Mouse (Mus musculus): ENCODE data around the gene Slc41a2. TPM values are rescaled to one million over a fixed set of nuclear protein-coding genes. Genes with fewer than 3 reads are reported as not detected.

The Slc41a2 gene
- polyA plus RNA-seq, 1 experiment from 2014 or later = 0.81 TPM

DNA sequence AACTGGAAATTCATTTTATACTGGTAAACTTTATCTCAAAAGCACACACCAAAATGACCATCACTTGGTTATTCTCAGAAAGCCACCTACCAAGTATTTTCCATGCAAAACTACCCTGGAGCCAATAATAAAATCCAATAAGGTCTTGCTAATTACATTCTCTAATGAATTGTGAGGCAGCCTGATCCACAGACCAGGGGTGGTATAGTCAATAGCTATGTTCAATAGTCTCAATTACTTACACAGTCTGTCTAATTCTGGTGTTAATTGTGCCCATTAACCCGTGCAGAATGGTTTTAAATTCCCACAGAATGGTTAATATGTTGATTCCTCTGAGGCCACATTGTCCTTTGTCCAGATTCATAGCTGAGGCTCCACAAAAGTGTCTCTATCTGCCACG is 118.9 kb downstream of the Slc41a2 start:
- H3K4me3 ChIP-seq (ENCODE audit: low read depth, low read length) = no peak overlapping the region
- H3K27ac ChIP-seq (replicated peaks; ENCODE audit: low read depth, low read length) = no peak overlapping the region
- no peak overlapping the region for H3K4me2 ChIP-seq (ENCODE audit: low read depth, low read length)
- H3K27me3 ChIP-seq (ENCODE audit: control insufficient read depth, insufficient read depth, low read length) = no peaks in the 10 kb centered on the region
- WGBS = 61% methylated on average over 2 of the region's 2 CpGs
- H3K9ac ChIP-seq (replicated peaks; ENCODE audit: low read length) = no peak overlapping the region
- no peaks in the 10 kb centered on the region for H3K36me3 ChIP-seq (replicated peaks; ENCODE audit: control insufficient read depth, insufficient read depth, low read depth, low read length)
- no peaks in the 10 kb centered on the region for H3K9me3 ChIP-seq (replicated peaks; ENCODE audit: control insufficient read depth, low read length)
- no peak for ATAC-seq (replicated peaks; ENCODE audit: insufficient number of reproducible peaks, low FRiP score, low TSS enrichment, low read depth)
- no peaks in the 10 kb centered on the region for H3K4me1 ChIP-seq (ENCODE audit: control insufficient read depth, insufficient read depth, low read length)
- DNase-seq (ENCODE audit: low spot score) = no peak

DNA sequence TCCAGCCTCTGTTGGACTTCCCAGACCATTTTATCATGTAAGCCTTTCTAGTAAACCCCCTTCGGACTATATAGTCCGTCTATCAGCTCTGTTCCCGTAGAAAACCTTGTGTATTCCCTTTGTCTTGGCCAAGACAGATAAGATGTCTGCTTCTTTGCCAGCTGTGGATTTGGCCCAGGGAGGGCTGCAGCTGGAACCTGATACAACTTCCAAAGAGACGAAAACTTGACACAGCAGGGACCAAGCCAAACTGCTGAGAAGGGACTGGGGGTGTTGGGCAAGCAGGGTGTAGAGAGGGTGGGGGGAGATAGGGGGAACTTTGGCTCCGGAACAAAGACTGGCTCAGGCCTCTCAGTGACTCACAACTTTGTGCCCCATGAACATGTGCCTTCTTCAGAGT is 120.4 kb downstream of the Slc41a2 start:
- no peak overlapping the region for H3K4me2 ChIP-seq (ENCODE audit: low read depth, low read length)
- H3K36me3 ChIP-seq (replicated peaks; ENCODE audit: control insufficient read depth, insufficient read depth, low read depth, low read length) = no peaks in the 10 kb centered on the region
- no peak overlapping the region for H3K27ac ChIP-seq (replicated peaks; ENCODE audit: low read depth, low read length)
- ATAC-seq (replicated peaks; ENCODE audit: insufficient number of reproducible peaks, low FRiP score, low TSS enrichment, low read depth) (no peak), DNase-seq (ENCODE audit: low spot score) (no peak)
- no peaks in the 10 kb centered on the region for H3K4me1 ChIP-seq (ENCODE audit: control insufficient read depth, insufficient read depth, low read length)
- no peaks in the 10 kb centered on the region for H3K27me3 ChIP-seq (ENCODE audit: control insufficient read depth, insufficient read depth, low read length)
- no peak overlapping the region for H3K4me3 ChIP-seq (ENCODE audit: low read depth, low read length)
- 68% methylated on average over 5 of the region's 5 CpGs for WGBS
- H3K9ac ChIP-seq (replicated peaks; ENCODE audit: low read length) = no peak overlapping the region
- no peaks in the 10 kb centered on the region for H3K9me3 ChIP-seq (replicated peaks; ENCODE audit: control insufficient read depth, low read length)

DNA sequence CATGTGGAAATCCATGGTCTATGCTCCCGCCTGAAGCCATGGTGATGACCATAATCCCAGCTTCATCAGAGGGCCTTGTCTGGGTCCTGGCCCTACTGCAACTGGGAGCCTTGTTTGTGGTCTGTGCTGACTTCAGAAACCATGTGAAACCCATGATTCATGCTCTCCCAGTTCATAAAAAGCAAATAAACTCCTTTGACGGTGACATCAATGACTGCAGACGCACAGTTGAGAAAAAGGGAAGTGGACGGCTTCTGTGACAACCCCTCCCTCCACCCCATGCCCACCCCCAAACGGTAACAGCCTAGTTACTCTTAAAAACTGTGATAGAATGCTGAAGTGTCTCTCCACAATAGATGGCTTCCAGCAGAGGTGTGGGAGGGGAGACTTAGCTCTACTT is 122.1 kb downstream of the Slc41a2 start:
- 75% methylated on average over 5 of the region's 5 CpGs for WGBS
- Histone ChIP-seq H3K4me1 (ENCODE audit: control insufficient read depth, insufficient read depth, low read length) (no peaks in the 10 kb centered on the region), H3K4me3 (ENCODE audit: low read depth, low read length) (no peak overlapping the region), H3K27ac (replicated peaks; ENCODE audit: low read depth, low read length) (no peak overlapping the region), H3K27me3 (ENCODE audit: control insufficient read depth, insufficient read depth, low read length) (no peaks in the 10 kb centered on the region), H3K9me3 (replicated peaks; ENCODE audit: control insufficient read depth, low read length) (no peaks in the 10 kb centered on the region), H3K36me3 (replicated peaks; ENCODE audit: control insufficient read depth, insufficient read depth, low read depth, low read length) (no peaks in the 10 kb centered on the region), H3K9ac (replicated peaks; ENCODE audit: low read length) (no peak overlapping the region), H3K4me2 (ENCODE audit: low read depth, low read length) (no peak overlapping the region)
- DNase-seq (ENCODE audit: low spot score) (no peak), ATAC-seq (replicated peaks; ENCODE audit: insufficient number of reproducible peaks, low FRiP score, low TSS enrichment, low read depth) (no peak)

DNA sequence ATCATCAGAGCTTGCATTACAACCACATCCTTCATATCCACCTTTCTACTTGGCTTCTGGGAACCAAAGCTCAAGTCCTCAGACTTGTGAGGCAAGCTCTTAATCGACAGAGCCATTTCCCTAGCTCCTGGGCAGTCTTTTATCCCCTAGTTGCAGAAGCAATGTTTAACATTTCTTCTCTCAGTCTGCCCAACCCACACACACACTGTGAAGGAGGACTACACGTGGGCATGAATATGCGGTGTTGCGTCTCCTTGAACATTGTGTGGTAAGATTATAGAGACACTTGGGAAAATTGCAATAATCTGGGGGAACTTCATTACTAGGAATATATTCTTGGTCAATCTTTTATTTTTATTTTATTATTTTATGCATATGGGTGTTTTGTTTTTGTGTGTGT is 125.1 kb downstream of the Slc41a2 start:
- Histone ChIP-seq H3K9me3 (replicated peaks; ENCODE audit: control insufficient read depth, low read length) (no peaks in the 10 kb centered on the region), H3K4me1 (ENCODE audit: control insufficient read depth, insufficient read depth, low read length) (no peaks in the 10 kb centered on the region), H3K27me3 (ENCODE audit: control insufficient read depth, insufficient read depth, low read length) (no peaks in the 10 kb centered on the region), H3K36me3 (replicated peaks; ENCODE audit: control insufficient read depth, insufficient read depth, low read depth, low read length) (no peaks in the 10 kb centered on the region), H3K4me3 (ENCODE audit: low read depth, low read length) (no peak overlapping the region), H3K9ac (replicated peaks; ENCODE audit: low read length) (no peak overlapping the region), H3K27ac (replicated peaks; ENCODE audit: low read depth, low read length) (no peak overlapping the region), H3K4me2 (ENCODE audit: low read depth, low read length) (no peak overlapping the region)
- no peak for DNase-seq (ENCODE audit: low spot score)
- no peak for ATAC-seq (replicated peaks; ENCODE audit: insufficient number of reproducible peaks, low FRiP score, low TSS enrichment, low read depth)
- 89% methylated on average over 4 of the region's 4 CpGs for WGBS

DNA sequence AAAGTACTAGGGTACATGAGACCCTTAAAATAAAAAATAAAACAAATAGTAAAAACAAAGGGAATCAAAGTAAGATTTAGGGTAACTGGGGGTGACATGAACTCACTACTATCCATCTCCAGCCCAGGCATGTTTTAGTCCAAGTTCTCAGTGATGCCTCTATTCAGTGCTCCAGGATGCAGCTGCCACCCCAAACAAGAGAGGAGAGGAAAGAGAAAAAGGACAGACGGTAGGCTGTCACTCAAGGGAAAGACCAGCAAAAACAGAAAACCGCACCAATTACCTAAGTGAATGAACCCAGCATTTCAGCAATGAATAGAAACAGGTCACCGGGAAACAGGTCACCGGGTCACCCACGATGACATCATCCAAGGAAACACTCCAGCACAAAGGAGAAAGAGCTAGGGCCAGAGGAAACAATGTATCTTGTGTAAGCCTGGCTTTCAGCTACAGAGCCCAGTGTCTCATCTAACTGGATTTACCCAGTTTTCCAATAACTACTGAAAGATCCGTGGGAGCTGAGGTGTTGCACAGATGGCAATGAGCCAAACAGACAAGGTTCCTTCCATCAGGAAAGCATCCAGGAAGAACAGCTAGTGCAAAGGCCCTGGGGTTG is 126.6 kb downstream of the Slc41a2 start:
- Histone ChIP-seq H3K4me1 (ENCODE audit: control insufficient read depth, insufficient read depth, low read length) (no peaks in the 10 kb centered on the region), H3K36me3 (replicated peaks; ENCODE audit: control insufficient read depth, insufficient read depth, low read depth, low read length) (no peaks in the 10 kb centered on the region), H3K9ac (replicated peaks; ENCODE audit: low read length) (no peak overlapping the region), H3K4me2 (ENCODE audit: low read depth, low read length) (no peak overlapping the region), H3K27me3 (ENCODE audit: control insufficient read depth, insufficient read depth, low read length) (no peaks in the 10 kb centered on the region), H3K27ac (replicated peaks; ENCODE audit: low read depth, low read length) (no peak overlapping the region), H3K9me3 (replicated peaks; ENCODE audit: control insufficient read depth, low read length) (no peaks in the 10 kb centered on the region), H3K4me3 (ENCODE audit: low read depth, low read length) (no peak overlapping the region)
- no peak for ATAC-seq (replicated peaks; ENCODE audit: insufficient number of reproducible peaks, low FRiP score, low TSS enrichment, low read depth)
- 25% methylated on average over 6 of the region's 6 CpGs for WGBS
- DNase-seq (ENCODE audit: low spot score) = peak; percentile 45

DNA sequence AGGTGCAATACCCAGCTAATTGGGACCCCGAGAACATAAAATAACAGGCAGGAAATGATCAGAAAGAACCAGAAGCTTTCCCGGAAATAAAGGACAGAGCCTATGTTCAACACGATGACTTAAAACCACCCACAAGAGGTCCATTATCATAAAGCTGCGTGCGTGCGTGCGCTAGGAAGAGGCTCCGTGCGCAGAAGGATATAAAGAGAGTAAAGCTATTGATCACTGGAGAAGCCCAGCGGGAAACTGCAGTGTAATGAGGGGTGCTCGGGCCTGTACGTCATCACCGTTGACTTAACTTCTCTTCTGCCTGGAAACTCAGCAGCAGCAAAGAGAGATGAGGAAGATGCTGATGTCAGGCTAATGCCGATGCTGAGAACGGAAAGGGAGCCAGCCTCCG is 127.6 kb downstream of the Slc41a2 start:
- WGBS = 78% methylated on average over 16 of the region's 16 CpGs
- Histone ChIP-seq H3K9ac (replicated peaks; ENCODE audit: low read length) (no peak overlapping the region), H3K4me2 (ENCODE audit: low read depth, low read length) (no peak overlapping the region), H3K4me3 (ENCODE audit: low read depth, low read length) (no peak overlapping the region), H3K4me1 (ENCODE audit: control insufficient read depth, insufficient read depth, low read length) (no peaks in the 10 kb centered on the region), H3K9me3 (replicated peaks; ENCODE audit: control insufficient read depth, low read length) (no peaks in the 10 kb centered on the region), H3K27me3 (ENCODE audit: control insufficient read depth, insufficient read depth, low read length) (no peaks in the 10 kb centered on the region), H3K36me3 (replicated peaks; ENCODE audit: control insufficient read depth, insufficient read depth, low read depth, low read length) (no peaks in the 10 kb centered on the region), H3K27ac (replicated peaks; ENCODE audit: low read depth, low read length) (no peak overlapping the region)
- DNase-seq (ENCODE audit: low spot score) = no peak
- no peak for ATAC-seq (replicated peaks; ENCODE audit: insufficient number of reproducible peaks, low FRiP score, low TSS enrichment, low read depth)

DNA sequence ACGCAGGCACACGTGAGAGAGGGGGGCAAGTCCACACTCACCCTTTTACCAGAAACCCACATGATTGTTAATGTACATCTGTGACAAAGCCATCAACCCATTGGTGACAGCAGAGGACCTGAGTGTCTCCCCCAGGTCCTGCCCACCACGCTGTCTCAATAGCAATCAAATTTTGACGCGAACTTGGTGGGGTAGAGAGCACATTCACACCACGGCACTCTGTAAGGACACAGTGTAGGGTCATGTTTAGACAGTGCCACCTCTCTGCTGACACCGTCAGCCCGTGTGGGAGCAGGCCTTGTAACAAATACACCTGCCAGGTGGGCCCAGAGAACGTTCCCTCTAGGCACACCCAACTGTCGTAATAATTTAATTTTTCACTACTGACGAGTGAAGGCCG is 128.3 kb downstream of the Slc41a2 start:
- WGBS = 66% methylated on average over 12 of the region's 12 CpGs
- no peak overlapping the region for H3K4me2 ChIP-seq (ENCODE audit: low read depth, low read length)
- no peak overlapping the region for H3K4me3 ChIP-seq (ENCODE audit: low read depth, low read length)
- DNase-seq (ENCODE audit: low spot score) = no peak
- H3K27me3 ChIP-seq (ENCODE audit: control insufficient read depth, insufficient read depth, low read length) = no peaks in the 10 kb centered on the region
- no peaks in the 10 kb centered on the region for H3K4me1 ChIP-seq (ENCODE audit: control insufficient read depth, insufficient read depth, low read length)
- H3K9ac ChIP-seq (replicated peaks; ENCODE audit: low read length) = no peak overlapping the region
- no peak overlapping the region for H3K27ac ChIP-seq (replicated peaks; ENCODE audit: low read depth, low read length)
- ATAC-seq (replicated peaks; ENCODE audit: insufficient number of reproducible peaks, low FRiP score, low TSS enrichment, low read depth) = no peak
- H3K9me3 ChIP-seq (replicated peaks; ENCODE audit: control insufficient read depth, low read length) = no peaks in the 10 kb centered on the region
- H3K36me3 ChIP-seq (replicated peaks; ENCODE audit: control insufficient read depth, insufficient read depth, low read depth, low read length) = no peaks in the 10 kb centered on the region

DNA sequence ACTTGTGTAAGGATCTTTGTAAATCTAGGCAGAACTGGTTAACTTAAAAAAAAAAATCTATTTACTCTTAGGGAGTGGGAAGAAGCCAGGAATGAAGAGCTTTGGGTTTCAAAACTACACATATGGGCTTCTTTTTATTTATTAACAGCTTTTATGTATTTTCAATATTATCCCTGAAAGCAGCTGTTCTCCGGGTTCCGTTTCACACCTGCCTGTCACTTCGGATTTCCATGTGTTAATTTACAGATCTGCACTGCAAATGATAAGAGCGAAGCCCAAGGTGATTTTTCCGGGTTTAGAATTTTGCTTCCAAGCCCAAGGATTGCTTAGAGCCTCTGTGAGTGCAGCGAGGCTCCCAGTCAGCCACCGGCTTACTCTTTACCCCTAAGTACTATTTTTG is 129.2 kb downstream of the Slc41a2 start:
- Histone ChIP-seq H3K27ac (replicated peaks; ENCODE audit: low read depth, low read length) (no peak overlapping the region), H3K4me1 (ENCODE audit: control insufficient read depth, insufficient read depth, low read length) (no peaks in the 10 kb centered on the region), H3K36me3 (replicated peaks; ENCODE audit: control insufficient read depth, insufficient read depth, low read depth, low read length) (no peaks in the 10 kb centered on the region), H3K4me2 (ENCODE audit: low read depth, low read length) (no peak overlapping the region), H3K9me3 (replicated peaks; ENCODE audit: control insufficient read depth, low read length) (no peaks in the 10 kb centered on the region), H3K9ac (replicated peaks; ENCODE audit: low read length) (no peak overlapping the region), H3K4me3 (ENCODE audit: low read depth, low read length) (no peak overlapping the region), H3K27me3 (ENCODE audit: control insufficient read depth, insufficient read depth, low read length) (no peaks in the 10 kb centered on the region)
- WGBS = 88% methylated on average over 7 of the region's 7 CpGs
- no peak for DNase-seq (ENCODE audit: low spot score)
- no peak for ATAC-seq (replicated peaks; ENCODE audit: insufficient number of reproducible peaks, low FRiP score, low TSS enrichment, low read depth)
